Mouse (Mus musculus) midbrain, embryonic 10.5 days (tissue): ENCODE data around the gene Podn. TPM values are rescaled to one million over a fixed set of nuclear protein-coding genes. Genes with fewer than 3 reads are reported as not detected.

Experiments used
- DNase-seq: peaks from one replicate; pipeline ENCODE4 v3.0.0-alpha.2; 2017; ENCODE audit warnings: low spot score
- H3K27ac ChIP-seq: fragments of 300-500 bp; sonication (generic); replicated peaks from 2 replicates; pipeline ENCODE4 v1.5.1; 2016; ENCODE audit warnings: mild to moderate bottlenecking
- H3K27me3 ChIP-seq: fragments of 300-500 bp; sonication (generic); 2 replicates; pipeline ENCODE4 v1.6.1; 2016; ENCODE audit warnings: low read depth, mild to moderate bottlenecking; ENCODE audit not compliant: poor library complexity, severe bottlenecking
- H3K36me3 ChIP-seq: fragments of 300-500 bp; sonication (generic); 2 replicates; pipeline ENCODE4 v1.6.1; 2016; ENCODE audit warnings: mild to moderate bottlenecking, moderate library complexity
- H3K4me1 ChIP-seq: fragments of 300-500 bp; sonication (generic); 2 replicates; pipeline ENCODE4 v1.6.1; 2016
- H3K4me3 ChIP-seq: fragments of 300-500 bp; sonication (generic); 2 replicates; pipeline ENCODE4 v1.5.1; 2016; ENCODE audit warnings: mild to moderate bottlenecking, moderate library complexity
- H3K9me3 ChIP-seq: fragments of 300-500 bp; sonication (generic); replicated peaks from 2 replicates; pipeline ENCODE4 v1.6.1; 2016; ENCODE audit warnings: mild to moderate bottlenecking
- WGBS: fragments of 180-500 bp; shearing (Covaris S2); methylation state at CpG from one replicate; pipeline ENCODE4 v1.1.7; 2016; 5-methylcytosine and 5-hydroxymethylcytosine counted together
- polyA plus RNA-seq: library from polyadenylated mRNA; unstranded; fragments of >200 nt; fragmentation: Nextera tagmentation; extraction: Ambion mirVana; gene quantifications from 2 replicates; pipeline ENCODE4 v1.2.1, GENCODE M21; 2016

The Podn gene
- polyA plus RNA-seq, 1 experiment from 2014 or later, result 0.12 TPM

DNA sequence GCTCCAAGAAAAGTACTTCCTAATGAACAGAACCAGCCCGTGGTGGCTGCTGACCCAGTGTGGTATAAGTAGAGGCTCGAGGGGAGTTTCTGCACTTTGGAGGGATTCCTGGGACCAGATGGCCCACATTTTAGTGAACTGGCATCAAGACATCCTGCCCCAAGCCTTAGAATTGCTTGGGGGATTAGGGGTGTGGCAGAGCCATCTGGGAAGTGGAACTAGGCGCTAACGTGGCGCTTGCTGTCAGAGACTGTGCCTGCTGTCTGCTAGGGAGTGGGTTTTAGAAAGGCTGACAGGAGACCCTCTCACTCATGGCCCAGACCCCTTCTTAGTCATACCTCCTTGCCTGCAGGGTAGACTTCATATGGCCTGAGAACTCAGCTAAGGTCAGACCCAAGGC lies 110.4 kb downstream of the Podn start:
- Histone ChIP-seq H3K27me3 (peaks cover 14% of the 10 kb centered on the region), H3K36me3 (no peaks in the 10 kb centered on the region), H3K27ac (no peak overlapping the region), H3K9me3 (no peaks in the 10 kb centered on the region), H3K4me1 (peaks cover 3% of the 10 kb centered on the region; the same call in 1 of the 2 replicates), H3K4me3 (no peak overlapping the region)
- WGBS, result 82% methylated on average over 5 of the region's 5 CpGs
- DNase-seq, result no peak

- peaks cover 9% of the 10 kb centered on the region; the same call in 1 of the 2 replicates for H3K4me1 ChIP-seq
- H3K4me3 ChIP-seq, result no peak overlapping the region
- no peaks in the 10 kb centered on the region for H3K36me3 ChIP-seq
- 75% methylated on average over 7 of the region's 7 CpGs for WGBS
- 0 out of 2 replicates have a peak, but pooled peaks cover 8% of the 10 kb centered on the region for H3K27me3 ChIP-seq
- no peaks in the 10 kb centered on the region for H3K9me3 ChIP-seq
- no peak for DNase-seq
- H3K27ac ChIP-seq, result no peak overlapping the region
Observed at GRCm38 (mm10) chr4:107984282-107984981, 111.8 kb downstream of the Podn start.

- H3K36me3 ChIP-seq, result no peaks in the 10 kb centered on the region
- no peak overlapping the region for H3K27ac ChIP-seq
- WGBS, result 87% methylated on average over 1 of the region's 1 CpGs
- H3K4me3 ChIP-seq, result no peak overlapping the region
- H3K9me3 ChIP-seq, result no peaks in the 10 kb centered on the region
- DNase-seq, result no peak
- H3K4me1 ChIP-seq, result peaks cover 16% of the 10 kb centered on the region
- H3K27me3 ChIP-seq, result 0 out of 2 replicates have a peak, but pooled peaks cover 1% of the 10 kb centered on the region
Observed at GRCm38 (mm10) chr4:107983717-107984116, 112.5 kb downstream of the Podn start.

DNA sequence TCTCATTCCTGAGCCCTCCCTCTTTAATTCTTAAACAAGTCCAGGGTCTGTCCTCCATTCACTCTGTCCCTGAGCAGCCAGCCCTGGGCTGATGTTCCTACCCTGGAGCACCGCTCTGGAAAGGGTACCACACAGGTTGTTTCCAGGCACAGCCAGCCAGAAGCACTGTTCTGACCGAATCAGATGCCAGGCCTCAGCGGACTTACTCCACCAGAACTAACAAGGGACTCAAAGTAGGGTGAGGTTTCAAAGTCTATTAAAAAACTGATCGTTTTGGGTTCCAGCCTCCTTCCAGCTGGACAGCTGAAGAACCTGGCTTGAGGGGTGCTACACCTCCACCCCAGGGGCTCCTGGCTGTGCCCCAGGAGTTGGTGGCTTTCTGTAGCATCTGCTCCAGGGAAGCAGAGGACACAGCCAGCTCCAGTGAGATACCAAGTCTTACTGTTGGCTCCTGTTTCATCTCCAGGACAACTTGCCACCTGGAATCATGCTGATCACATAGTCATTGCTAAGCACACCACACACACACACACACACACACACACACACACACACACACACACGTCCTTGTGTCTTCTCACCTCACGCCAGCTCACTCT lies 116.1 kb downstream of the Podn start:
- H3K9me3 ChIP-seq, result no peaks in the 10 kb centered on the region
- DNase-seq, result no peak
- peaks cover 16% of the 10 kb centered on the region for H3K4me1 ChIP-seq
- no peaks in the 10 kb centered on the region for H3K27me3 ChIP-seq
- WGBS, result 78% methylated on average over 6 of the region's 6 CpGs
- H3K36me3 ChIP-seq, result no peaks in the 10 kb centered on the region
- 0 out of 2 replicates have a peak overlapping the region, but pooled peaks have one; percentile 38 for H3K27ac ChIP-seq
- H3K4me3 ChIP-seq, result no peak overlapping the region

DNA sequence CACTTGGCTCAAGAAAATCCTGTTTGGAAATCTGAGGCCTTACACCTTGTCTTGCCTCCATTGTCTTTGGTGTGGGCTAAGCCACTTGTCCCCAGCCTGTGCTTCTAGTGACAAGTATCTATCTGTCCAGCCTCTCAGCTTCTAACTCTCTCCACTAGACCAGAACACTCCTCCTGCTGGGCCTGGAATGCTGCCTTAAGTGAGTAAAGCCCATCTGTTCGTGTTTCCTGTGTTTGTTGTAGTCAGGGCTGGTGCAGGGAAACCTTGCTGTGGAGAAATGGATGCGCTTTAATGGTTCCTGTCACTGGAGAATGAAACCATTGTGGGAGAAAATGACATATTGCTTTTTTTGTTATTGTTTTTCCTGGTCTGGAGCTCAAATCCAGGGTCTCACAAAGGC lies 116.7 kb downstream of the Podn start:
- H3K36me3 ChIP-seq, result no peaks in the 10 kb centered on the region
- H3K4me3 ChIP-seq, result no peak overlapping the region
- no peak overlapping the region for H3K27ac ChIP-seq
- DNase-seq, result no peak
- H3K27me3 ChIP-seq, result no peaks in the 10 kb centered on the region
- no peaks in the 10 kb centered on the region for H3K9me3 ChIP-seq
- 36% methylated on average over 2 of the region's 2 CpGs for WGBS
- H3K4me1 ChIP-seq, result peaks cover 16% of the 10 kb centered on the region

DNA sequence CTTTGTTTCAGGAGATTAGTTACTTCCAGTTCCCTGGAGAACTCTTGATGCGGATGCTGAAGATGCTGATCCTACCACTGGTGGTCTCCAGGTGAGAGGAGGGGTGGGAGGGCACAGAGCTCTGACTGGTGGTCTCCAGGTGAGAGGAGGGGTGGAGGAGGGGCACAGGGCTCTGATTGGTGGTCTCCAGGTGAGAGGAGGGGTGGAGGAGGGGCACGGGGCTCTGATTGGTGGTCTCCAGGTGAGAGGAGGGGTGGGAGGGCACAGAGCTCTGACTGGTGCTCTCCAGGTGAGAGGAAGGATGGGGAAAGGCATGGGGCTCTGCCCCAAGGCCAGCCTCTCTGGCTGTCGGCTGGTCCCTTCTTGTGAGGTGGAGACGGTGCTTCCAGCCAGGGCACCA lies 118.7 kb downstream of the Podn start:
- no peak overlapping the region for H3K27ac ChIP-seq

DNA sequence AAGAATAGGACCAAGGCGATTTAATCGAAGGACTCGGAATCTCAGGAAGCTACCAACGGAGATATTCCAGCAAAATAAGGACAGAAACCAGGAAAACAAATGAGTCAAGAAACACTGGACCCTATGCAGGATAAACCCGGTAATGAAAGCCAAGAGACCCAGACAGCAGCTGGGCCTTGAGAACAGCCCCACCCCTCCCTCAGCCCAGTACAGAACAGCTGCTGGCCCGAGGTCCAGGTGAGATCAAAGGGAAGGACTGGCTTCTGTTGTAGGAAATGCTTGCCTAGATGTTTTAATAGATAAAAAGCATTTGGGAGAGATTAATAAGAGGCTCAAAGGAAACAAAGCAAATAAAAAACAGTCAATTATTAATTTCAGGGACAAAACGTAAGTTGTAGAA lies 121.2 kb downstream of the Podn start:
- Histone ChIP-seq H3K9me3 (no peaks in the 10 kb centered on the region), H3K4me3 (no peak overlapping the region), H3K4me1 (peaks cover 13% of the 10 kb centered on the region), H3K27ac (no peak overlapping the region), H3K27me3 (no peaks in the 10 kb centered on the region), H3K36me3 (no peaks in the 10 kb centered on the region)
- DNase-seq, result no peak
- 83% methylated on average over 7 of the region's 7 CpGs for WGBS

More for the DNA sequence above, 118.7 kb downstream of the Podn start:
- Histone ChIP-seq H3K4me1 (peaks cover 13% of the 10 kb centered on the region), H3K36me3 (no peaks in the 10 kb centered on the region), H3K9me3 (no peaks in the 10 kb centered on the region), H3K27me3 (no peaks in the 10 kb centered on the region), H3K4me3 (no peak overlapping the region)
- no peak for DNase-seq
- WGBS, result 61% methylated on average over 4 of the region's 4 CpGs

DNA sequence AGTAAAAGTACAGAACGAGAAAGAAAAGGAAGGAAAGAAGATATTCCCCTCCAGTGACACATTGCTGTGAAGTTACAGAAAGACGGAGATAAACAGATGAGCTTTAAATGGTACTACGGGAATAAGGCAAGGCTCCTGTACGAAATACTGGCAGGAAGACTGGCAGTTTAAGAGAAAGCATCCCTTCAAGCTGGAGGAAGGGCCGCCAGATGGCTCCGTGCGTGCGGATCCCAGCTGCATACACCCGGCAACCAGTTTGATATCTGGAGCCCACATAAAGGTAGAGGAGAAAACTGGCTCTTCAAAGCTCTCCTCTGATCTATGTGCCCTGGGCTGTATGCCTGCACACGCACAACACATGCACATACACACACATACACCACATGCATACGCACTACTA lies 121.7 kb downstream of the Podn start:
- no peak overlapping the region for H3K4me3 ChIP-seq
- no peaks in the 10 kb centered on the region for H3K36me3 ChIP-seq
- no peaks in the 10 kb centered on the region for H3K9me3 ChIP-seq
- peaks cover 12% of the 10 kb centered on the region for H3K4me1 ChIP-seq
- 87% methylated on average over 11 of the region's 11 CpGs for WGBS
- no peak for DNase-seq
- no peaks in the 10 kb centered on the region for H3K27me3 ChIP-seq
- no peak overlapping the region for H3K27ac ChIP-seq

DNA sequence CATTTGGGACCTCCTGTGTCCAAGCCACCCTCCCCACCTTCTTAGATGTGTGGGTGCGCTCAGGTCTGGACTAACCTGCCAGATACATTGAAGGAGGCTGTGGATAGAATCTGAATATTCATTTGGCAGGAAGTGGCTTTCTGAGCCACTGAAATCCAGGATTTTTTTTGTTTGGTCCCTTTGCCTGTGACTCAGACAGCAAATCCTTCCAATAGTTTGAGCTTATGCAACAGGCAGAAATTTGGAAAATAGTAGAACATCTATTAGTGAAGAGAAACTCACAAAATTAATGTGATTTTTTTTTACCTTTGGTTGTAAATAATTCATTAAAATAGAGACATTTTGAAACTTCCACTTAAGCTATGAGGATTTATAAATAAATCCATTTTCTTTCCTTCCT lies 125.1 kb downstream of the Podn start:
- peaks cover 21% of the 10 kb centered on the region for H3K4me1 ChIP-seq
- no peaks in the 10 kb centered on the region for H3K9me3 ChIP-seq
- 91% methylated on average over 1 of the region's 1 CpGs for WGBS
- no peaks in the 10 kb centered on the region for H3K36me3 ChIP-seq
- no peak for DNase-seq
- no peak overlapping the region for H3K4me3 ChIP-seq
- H3K27ac ChIP-seq, result no peak overlapping the region
- H3K27me3 ChIP-seq, result 0 out of 2 replicates have a peak, but pooled peaks cover 3% of the 10 kb centered on the region

- no peaks in the 10 kb centered on the region for H3K9me3 ChIP-seq
- no peak overlapping the region for H3K27ac ChIP-seq
- DNase-seq, result no peak
Observed at GRCm38 (mm10) chr4:107969781-107970180, 126.5 kb downstream of the Podn start.

DNA sequence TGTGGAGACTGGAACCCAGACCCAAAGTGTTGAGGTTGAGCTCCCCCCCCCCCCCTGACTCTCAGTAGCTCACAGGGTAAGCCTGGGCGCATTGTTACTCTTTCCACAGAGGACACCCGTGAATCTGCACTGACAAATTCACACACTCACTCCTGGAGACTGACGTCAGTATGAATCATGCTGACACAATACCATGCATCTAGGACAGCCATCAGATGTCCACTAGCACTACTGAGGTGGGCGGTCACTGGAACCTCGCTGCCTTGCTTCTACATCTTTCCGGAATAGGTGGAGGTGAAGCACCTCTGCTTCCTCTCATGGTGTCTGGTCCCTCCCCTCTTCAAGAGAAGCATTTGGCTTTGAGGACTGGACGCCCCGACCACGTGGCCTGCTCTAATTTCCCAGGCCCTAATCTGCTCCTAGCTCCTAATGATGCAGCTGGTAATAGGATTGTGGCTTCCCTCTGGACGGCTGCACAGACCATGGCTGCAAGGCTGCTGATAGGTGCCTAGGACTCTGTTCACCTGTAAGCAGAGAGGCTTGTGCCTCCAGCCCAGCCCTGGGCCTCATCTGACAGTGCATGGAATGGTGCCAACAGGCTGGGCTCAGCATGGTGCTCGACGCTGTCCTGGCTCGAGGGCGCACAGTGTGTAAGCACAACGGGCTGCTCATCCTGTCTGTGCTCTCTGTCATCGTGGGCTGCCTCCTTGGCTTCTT lies 128.1 kb downstream of the Podn start, which contains the start of gene Slc1a7:
TSS of gene Slc1a7 (plus strand) at position 367 of the 717 bp plus-strand sequence.
- H3K4me3 ChIP-seq, result no peak within 1 kb of the TSS
- H3K9me3 ChIP-seq, result no peaks in the 10 kb centered on the region
- H3K4me1 ChIP-seq, result peaks cover 21% of the 10 kb centered on the region
- WGBS, result 85% methylated on average over 16 of the region's 16 CpGs
- no peak within 1 kb of the TSS for H3K27ac ChIP-seq
- H3K27me3 ChIP-seq, result 0 out of 2 replicates have a peak, but pooled peaks cover 3% of the 10 kb centered on the region
- DNase-seq, result no peak
- H3K36me3 ChIP-seq, result no peaks in the 10 kb centered on the region

More at GRCm38 (mm10) chr4:107969781-107970180, 126.5 kb downstream of the Podn start:
- Histone ChIP-seq H3K4me3 (no peak overlapping the region), H3K4me1 (peaks cover 21% of the 10 kb centered on the region), H3K36me3 (no peaks in the 10 kb centered on the region), H3K27me3 (0 out of 2 replicates have a peak, but pooled peaks cover 3% of the 10 kb centered on the region)

GRCm38 (mm10) chr4:107966416-107967109 lies 129.7 kb downstream of the Podn start:
- H3K4me1 ChIP-seq, result peaks cover 26% of the 10 kb centered on the region
- DNase-seq, result no peak
- H3K27ac ChIP-seq, result no peak overlapping the region
- no peaks in the 10 kb centered on the region for H3K9me3 ChIP-seq
- 73% methylated on average over 5 of the region's 5 CpGs for WGBS
- no peak overlapping the region for H3K4me3 ChIP-seq
- H3K36me3 ChIP-seq, result no peaks in the 10 kb centered on the region
- H3K27me3 ChIP-seq, result 0 out of 2 replicates have a peak, but pooled peaks cover 3% of the 10 kb centered on the region
